Mouse (Mus musculus): ENCODE measurements at regions not wholly inside any gene's neighbourhood (a gene's known extent, or its start where the extent isn't known, plus 50 kb on each side); places are given as distances from the start of the nearest gene placed in this dataset.
A peak's percentile ranks its signal among the peaks of the same experiment; 100 is the strongest.

- DNase-seq (ENCODE audit: low spot score in 2 of 2): peak; percentile 17 to 53
Observed at GRCm38 (mm10) chr6:39283761-39284415, 77.3 kb upstream of the Kdm7a start.

- DNase-seq (ENCODE audit: low spot score in 2 of 2): no peak
Observed at GRCm38 (mm10) chr6:39278317-39278716, 71.7 kb upstream of the Kdm7a start.

DNA sequence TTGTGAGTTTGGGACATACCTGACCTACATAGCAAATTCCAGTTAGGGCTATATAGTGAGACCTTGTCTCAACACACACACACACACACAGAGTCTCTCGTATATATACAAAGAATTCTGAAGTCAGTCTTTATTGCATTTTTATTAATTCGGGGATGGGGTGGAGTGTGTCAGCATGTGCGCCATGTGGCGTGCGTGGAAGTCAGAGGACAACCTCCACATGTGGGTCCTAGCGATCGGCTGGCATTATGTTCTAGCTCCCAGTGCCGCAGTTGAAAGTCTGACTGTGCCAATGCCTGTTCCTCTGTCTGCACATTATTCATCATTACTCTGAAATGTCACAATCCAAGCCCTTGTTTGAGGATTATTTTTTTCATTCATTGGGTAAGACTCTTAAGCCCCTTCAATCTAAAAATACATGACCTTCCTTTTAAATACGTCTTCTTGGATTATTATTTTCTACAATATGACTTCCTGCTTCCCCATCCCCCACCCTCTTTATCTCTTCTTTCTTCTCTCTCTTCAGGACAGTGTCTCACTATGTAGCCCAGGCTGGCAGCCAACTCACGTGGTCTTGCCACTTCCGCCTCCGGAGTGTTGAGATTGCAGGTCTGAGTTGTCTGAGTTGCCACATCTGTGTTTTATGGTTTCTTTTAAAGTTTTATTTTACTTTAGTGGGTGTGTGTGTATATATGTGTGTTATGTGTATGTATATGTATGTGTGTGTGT lies 68.3 kb upstream of the Kdm7a start:
- DNase-seq (ENCODE audit: low spot score in 2 of 2): peak in 1 of 2 experiments; percentile 25

- no peak for DNase-seq (ENCODE audit: low spot score in 2 of 2)
Observed at GRCm38 (mm10) chr6:39273427-39273826, 66.8 kb upstream of the Kdm7a start.

GRCm38 (mm10) chr6:39270457-39270856 lies 63.9 kb upstream of the Kdm7a start:
- DNase-seq (ENCODE audit: low spot score in 2 of 2): no peak

GRCm38 (mm10) chr6:39269706-39270105 lies 63.1 kb upstream of the Kdm7a start:
- DNase-seq (ENCODE audit: low spot score in 2 of 2): no peak

DNA sequence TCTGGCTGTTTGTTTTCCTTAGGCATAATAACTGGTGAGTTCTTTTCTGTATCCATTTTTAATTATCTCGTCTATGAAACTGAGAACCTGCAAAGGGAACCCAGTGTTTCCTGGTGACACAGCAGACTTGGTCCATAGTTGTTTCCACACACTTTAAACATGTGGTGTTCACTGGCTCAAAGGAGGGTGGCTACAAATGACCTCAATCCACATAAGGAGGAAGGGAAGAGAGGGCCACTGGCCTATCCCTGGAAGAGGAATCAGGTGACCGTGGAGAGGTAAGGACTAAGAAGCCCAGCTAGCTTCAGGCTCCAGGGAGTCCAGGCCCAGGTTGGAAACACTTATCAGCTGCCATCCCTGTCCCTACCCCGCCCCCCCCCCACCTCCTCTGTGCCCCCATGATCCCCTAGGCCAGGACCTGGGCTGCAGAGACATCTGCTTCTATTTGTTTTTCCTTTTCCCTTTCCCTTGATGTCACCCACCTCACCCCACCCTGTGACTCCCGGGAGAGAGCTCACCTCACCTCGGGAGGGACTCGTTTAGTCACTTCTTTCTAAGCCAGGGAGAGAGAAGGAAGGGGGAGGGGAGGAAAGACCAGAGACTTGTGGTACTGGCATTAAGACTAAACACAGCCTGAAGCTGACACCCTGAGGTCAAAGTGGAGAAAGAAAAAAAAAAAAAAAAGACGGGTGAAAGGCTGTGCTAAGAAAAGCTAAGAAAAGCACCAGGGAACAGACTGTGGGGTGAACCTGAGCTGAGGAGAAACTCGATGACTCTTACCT lies 62.2 kb upstream of the Kdm7a start:
- no peak for DNase-seq (ENCODE audit: low spot score in 2 of 2)

DNA sequence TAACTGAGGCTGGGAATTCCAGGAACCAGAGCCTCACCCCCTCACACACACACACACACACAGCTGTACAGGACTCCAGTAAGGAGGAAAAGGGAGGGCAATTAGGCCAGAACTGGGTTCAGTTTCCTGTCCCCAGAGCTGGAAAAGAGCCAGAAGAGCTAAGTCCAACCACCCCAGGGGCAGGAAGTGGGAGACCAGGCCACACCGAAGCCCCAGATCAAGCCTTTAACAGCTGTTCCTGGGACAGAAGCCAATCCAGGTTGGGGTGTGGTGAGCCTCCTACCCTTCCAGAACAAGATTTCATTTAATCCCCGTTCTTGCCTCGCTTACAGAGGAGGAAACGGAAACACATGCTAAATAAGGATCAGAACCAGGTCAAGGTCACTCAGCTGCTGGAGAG lies 58.1 kb upstream of the Kdm7a start:
- no peak for DNase-seq (ENCODE audit: low spot score in 2 of 2)

- no peak for DNase-seq (ENCODE audit: low spot score in 2 of 2)
Observed at GRCm38 (mm10) chr6:39263615-39264014, 57.0 kb upstream of the Kdm7a start.

- no peak for DNase-seq (ENCODE audit: low spot score in 2 of 2)
Observed at GRCm38 (mm10) chr6:39261951-39262350, 55.4 kb upstream of the Kdm7a start.

- DNase-seq (ENCODE audit: low spot score in 2 of 2): no peak
Observed at GRCm38 (mm10) chr6:39260480-39260879, 53.9 kb upstream of the Kdm7a start.

- peak in 1 of 2 experiments; percentile 51 for DNase-seq (ENCODE audit: low spot score in 2 of 2)
Observed at GRCm38 (mm10) chr6:39259129-39259528, 52.5 kb upstream of the Kdm7a start.

DNA sequence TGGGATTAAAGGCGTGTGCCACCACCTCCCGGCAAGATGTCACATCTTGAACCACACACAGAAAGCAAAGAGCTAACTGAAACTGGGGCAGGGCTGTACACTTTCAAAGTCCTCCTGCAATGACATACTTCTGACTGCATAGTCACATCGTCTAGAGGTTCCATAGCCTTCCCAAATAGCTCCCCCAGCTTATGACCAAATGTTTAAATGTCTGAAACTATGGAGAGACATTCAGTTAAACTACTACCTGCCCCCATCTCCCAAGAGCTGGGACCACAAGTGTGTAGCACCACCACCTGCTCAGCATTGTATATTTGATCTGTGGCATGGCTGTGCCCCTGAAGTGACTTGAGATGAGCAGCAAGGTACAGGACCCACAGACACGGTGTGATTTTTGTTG lies 52.1 kb upstream of the Kdm7a start:
- DNase-seq (ENCODE audit: low spot score in 2 of 2): no peak

DNA sequence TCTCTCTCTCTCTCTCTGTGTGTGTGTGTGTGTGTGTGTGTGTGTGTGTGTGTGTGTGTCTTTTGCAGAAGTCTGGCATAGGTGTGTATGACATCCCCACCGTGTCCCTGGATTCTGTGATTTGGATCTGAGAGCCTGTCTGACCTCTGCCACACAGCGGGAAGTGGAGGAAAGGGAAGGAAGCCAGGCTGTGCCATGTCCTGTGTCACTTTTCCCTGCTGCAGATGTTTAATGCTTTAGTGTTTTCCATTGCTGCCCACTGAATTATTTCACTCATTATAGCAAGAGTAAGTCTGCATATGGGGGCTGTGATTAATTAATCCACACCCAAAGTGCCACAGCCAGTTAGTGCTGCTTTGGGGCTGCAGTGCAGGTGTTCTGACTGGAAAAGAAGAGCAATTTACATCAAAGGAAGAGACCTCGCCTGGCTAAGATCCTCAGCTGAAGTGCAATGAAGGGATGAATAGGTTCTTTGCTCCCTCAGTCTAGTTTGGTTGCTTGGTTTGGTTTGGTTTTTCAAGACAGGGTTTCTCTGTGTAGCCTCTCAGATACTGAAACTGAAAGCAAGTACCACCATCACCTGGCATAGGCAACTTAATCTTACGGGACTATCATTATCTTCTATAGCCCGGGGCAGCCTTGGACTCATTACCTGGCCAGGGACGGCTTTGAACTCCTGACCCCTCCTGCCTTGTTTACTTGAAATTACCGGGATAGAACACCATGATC lies 51.2 kb upstream of the Kdm7a start:
- DNase-seq (ENCODE audit: low spot score in 2 of 2): peak in 1 of 2 experiments; percentile 13

DNA sequence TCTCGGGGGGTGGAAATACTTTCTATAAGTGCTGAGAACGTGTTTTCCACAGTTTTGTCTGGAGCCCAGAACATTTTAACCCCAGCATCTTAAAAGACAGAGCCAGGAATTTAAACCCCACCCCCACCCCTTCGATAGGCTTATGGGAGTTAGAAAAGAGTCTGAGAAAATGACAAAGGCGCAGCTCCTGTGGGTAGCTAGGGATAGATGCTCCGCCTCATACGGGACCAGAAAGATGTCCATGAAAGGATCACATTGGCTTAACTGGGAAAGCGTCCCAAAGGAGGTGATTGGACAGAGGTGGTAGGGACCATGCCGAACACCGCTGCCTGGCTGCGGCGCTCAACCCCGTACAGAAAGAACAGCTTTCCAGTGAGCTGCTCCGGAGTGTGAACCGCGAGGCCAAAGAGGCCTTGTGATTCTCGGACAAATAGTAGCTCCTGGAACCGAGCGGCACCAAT lies 50.6 kb upstream of the Kdm7a start:
- DNase-seq (ENCODE audit: low spot score in 2 of 2): no peak

GRCm38 (mm10) chr6:39256304-39257103 lies 49.9 kb upstream of the Kdm7a start:
- DNase-seq (ENCODE audit: low spot score in 2 of 2): no peak

Measured in natural killer cell, adult 2 months (primary cell).